Mouse (Mus musculus) bone marrow, adult 2 months (tissue): Measurements from ENCODE around the gene Hpse2.

Source experiments
- CTCF ChIP-seq: fragments of 200-500 bp; IDR thresholded peaks from 2 replicates; pipeline ENCODE4 v1.5.1; 2011; ENCODE audit warnings: low read length, control low read depth; ENCODE audit not compliant: control insufficient read depth, insufficient read depth
- POLR2A ChIP-seq: fragments of 200-500 bp; IDR thresholded peaks from 2 replicates; pipeline ENCODE4 v1.6.1; 2011; ENCODE audit warnings: low read depth, mild to moderate bottlenecking, control low read depth, low read length, borderline replicate concordance; ENCODE audit not compliant: control insufficient read depth

- no peak for TF ChIP-seq POLR2A
- no peak for TF ChIP-seq CTCF
Observed at GRCm38 (mm10) chr19:43384978-43385431, 3.1 kb downstream of the Hpse2 start.
